Mouse (Mus musculus): ENCODE measurements at regions not wholly inside any gene's neighbourhood (a gene's known extent, or its start where the extent isn't known, plus 50 kb on each side); places are given as distances from the start of the nearest gene placed in this dataset.

GRCm38 (mm10) chr5:82440126-82440525 is 914.9 kb downstream of the Tecrl start:
- H3K79me2 ChIP-seq (replicated peaks; ENCODE audit: control insufficient read depth, extremely low read depth, insufficient read depth, poor library complexity, severe bottlenecking) = no peaks in the 10 kb centered on the region
- in situ Hi-C loops (cut with MboI; ENCODE audit: low pct_ligation_motif_present, low pct_unique_long_range_greater_than_20kb, low sequenced_read_pairs) (no loop called here), dilution Hi-C loops (cut with MboI; ENCODE audit: extremely low pct_ligation_motif_present, extremely low pct_unique_long_range_greater_than_20kb, low sequenced_read_pairs) (no loop called here)

GRCm38 (mm10) chr5:82420396-82420795 is 934.6 kb downstream of the Tecrl start:
- dilution Hi-C loops (cut with MboI; ENCODE audit: extremely low pct_ligation_motif_present, extremely low pct_unique_long_range_greater_than_20kb, low sequenced_read_pairs) = no loop called here
- no peak overlapping the region for H3K27ac ChIP-seq (ENCODE audit: insufficient read depth, low read depth)

More at GRCm38 (mm10) chr5:82440126-82440525, 914.9 kb downstream of the Tecrl start:
- Histone ChIP-seq H3K9ac (ENCODE audit: insufficient read depth, low read depth) (no peak overlapping the region), H3K4me2 (ENCODE audit: insufficient read depth, low read depth, poor library complexity, severe bottlenecking) (no peak overlapping the region), H3K27ac (ENCODE audit: insufficient read depth, low read depth) (no peak overlapping the region), H3K4me3 (replicated peaks in 1 of 3; ENCODE audit: low read depth in 2 of 3, low read length in 2 of 3, poor library complexity in 1 of 3) (no peak overlapping the region), H3K4me1 (ENCODE audit: control insufficient read depth in 1 of 2, insufficient read depth in 2 of 2) (no peaks in the 10 kb centered on the region), H3K9me3 (replicated peaks; ENCODE audit: low read length) (no peaks in the 10 kb centered on the region), H3K27me3 (replicated peaks) (no peaks in the 10 kb centered on the region), H3K36me3 (replicated peaks in 1 of 2; ENCODE audit: control insufficient read depth in 1 of 2, insufficient read depth in 1 of 2, low read length in 1 of 2) (no peaks in the 10 kb centered on the region)
- TF ChIP-seq BHLHE40 (IDR thresholded peaks at IDR 0.05; ENCODE audit: low read depth, low read length) = no peak
- no peak for TF ChIP-seq GABPA (IDR thresholded peaks at IDR 0.05; ENCODE audit: insufficient replicate concordance, low read depth, low read length)
- no peak for TF ChIP-seq KAT2A (IDR thresholded peaks at IDR 0.05; ENCODE audit: insufficient replicate concordance, low read length)
- no peak for DNase-seq (ENCODE audit: extremely low read depth)

GRCm38 (mm10) chr5:82396632-82397234 is 958.3 kb downstream of the Tecrl start:
- no peaks in the 10 kb centered on the region for H3K27me3 ChIP-seq (replicated peaks)
- H3K27ac ChIP-seq (ENCODE audit: insufficient read depth, low read depth) = no peak overlapping the region
- H3K9ac ChIP-seq (ENCODE audit: insufficient read depth, low read depth) = no peak overlapping the region
- no peak for TF ChIP-seq POLR2AphosphoS2 (IDR thresholded peaks at IDR 0.05; ENCODE audit: low read depth, low read length)
- TF ChIP-seq SMC3 (IDR thresholded peaks at IDR 0.05; ENCODE audit: low read depth, low read length) = no peak
- no peak for TF ChIP-seq IRF4 (IDR thresholded peaks at IDR 0.05; ENCODE audit: low read depth, low read length)
- no peak for TF ChIP-seq JUN (IDR thresholded peaks at IDR 0.05; ENCODE audit: insufficient read depth, low read depth, low read length)
- no peak for TF ChIP-seq CTCF (conservative IDR thresholded peaks at IDR 0.05 in 1 of 2, IDR thresholded peaks at IDR 0.05 in 1 of 2; ENCODE audit: low read depth in 2 of 2, low read length in 2 of 2)
- no peak for TF ChIP-seq ZNF384 (IDR thresholded peaks at IDR 0.05; ENCODE audit: low read depth, low read length)
- TF ChIP-seq PAX5 (IDR thresholded peaks at IDR 0.05; ENCODE audit: low read length) = no peak
- no peak for TF ChIP-seq KAT2A (IDR thresholded peaks at IDR 0.05; ENCODE audit: insufficient replicate concordance, low read length)
- TF ChIP-seq TCF12 (IDR thresholded peaks at IDR 0.05; ENCODE audit: low read depth, low read length) = no peak
- TF ChIP-seq USF2 (conservative IDR thresholded peaks at IDR 0.05; ENCODE audit: low read depth, low read length) = no peak
- no peak for TF ChIP-seq MAX (IDR thresholded peaks at IDR 0.05; ENCODE audit: low read length)
- no peak for TF ChIP-seq ZC3H11A (IDR thresholded peaks at IDR 0.05; ENCODE audit: low read depth, low read length)
- no peak for TF ChIP-seq MAZ (IDR thresholded peaks at IDR 0.05; ENCODE audit: low read depth, low read length)
- TF ChIP-seq RAD21 (IDR thresholded peaks at IDR 0.05; ENCODE audit: low read depth, low read length) = no peak
- no peak for TF ChIP-seq ZKSCAN1 (IDR thresholded peaks at IDR 0.05; ENCODE audit: borderline replicate concordance, low read depth, low read length)
- TF ChIP-seq ELF1 (IDR thresholded peaks at IDR 0.05; ENCODE audit: low read depth, low read length) = no peak
- no peak for TF ChIP-seq SIN3A (IDR thresholded peaks at IDR 0.05; ENCODE audit: low read length)
- TF ChIP-seq HCFC1 (IDR thresholded peaks at IDR 0.05; ENCODE audit: low read depth, low read length) = no peak
- TF ChIP-seq POLR2A (IDR thresholded peaks at IDR 0.05; ENCODE audit: low read depth, low read length) = no peak
- no peak for TF ChIP-seq NRF1 (IDR thresholded peaks at IDR 0.05; ENCODE audit: low read depth, low read length)
- H3K36me3 ChIP-seq (replicated peaks in 1 of 2; ENCODE audit: control insufficient read depth in 1 of 2, insufficient read depth in 1 of 2, low read length in 1 of 2) = no peaks in the 10 kb centered on the region
- no peak overlapping the region for H3K4me3 ChIP-seq (replicated peaks in 1 of 3; ENCODE audit: low read depth in 2 of 3, low read length in 2 of 3, poor library complexity in 1 of 3)
- no peak overlapping the region for H3K4me2 ChIP-seq (ENCODE audit: insufficient read depth, low read depth, poor library complexity, severe bottlenecking)
- no peaks in the 10 kb centered on the region for H3K4me1 ChIP-seq (ENCODE audit: control insufficient read depth in 1 of 2, insufficient read depth in 2 of 2)
- dilution Hi-C loops (cut with MboI; ENCODE audit: extremely low pct_ligation_motif_present, extremely low pct_unique_long_range_greater_than_20kb, low sequenced_read_pairs) (no loop called here), in situ Hi-C loops (cut with MboI; ENCODE audit: low pct_ligation_motif_present, low pct_unique_long_range_greater_than_20kb, low sequenced_read_pairs) (no loop called here)
- no peak for DNase-seq (ENCODE audit: extremely low read depth)
- no peaks in the 10 kb centered on the region for H3K79me2 ChIP-seq (replicated peaks; ENCODE audit: control insufficient read depth, extremely low read depth, insufficient read depth, poor library complexity, severe bottlenecking)
- no peaks in the 10 kb centered on the region for H3K9me3 ChIP-seq (replicated peaks; ENCODE audit: low read length)

More at GRCm38 (mm10) chr5:82420396-82420795, 934.6 kb downstream of the Tecrl start:
- Histone ChIP-seq H3K9ac (ENCODE audit: insufficient read depth, low read depth) (no peak overlapping the region), H3K79me2 (replicated peaks; ENCODE audit: control insufficient read depth, extremely low read depth, insufficient read depth, poor library complexity, severe bottlenecking) (no peaks in the 10 kb centered on the region), H3K4me3 (replicated peaks in 1 of 3; ENCODE audit: low read depth in 2 of 3, low read length in 2 of 3, poor library complexity in 1 of 3) (no peak overlapping the region), H3K9me3 (replicated peaks; ENCODE audit: low read length) (no peaks in the 10 kb centered on the region), H3K4me2 (ENCODE audit: insufficient read depth, low read depth, poor library complexity, severe bottlenecking) (no peak overlapping the region), H3K36me3 (replicated peaks in 1 of 2; ENCODE audit: control insufficient read depth in 1 of 2, insufficient read depth in 1 of 2, low read length in 1 of 2) (no peaks in the 10 kb centered on the region), H3K4me1 (ENCODE audit: control insufficient read depth in 1 of 2, insufficient read depth in 2 of 2) (0 out of 4 replicates have a peak, but pooled peaks cover 0 to 8% of the 10 kb centered on the region in 2 experiments), H3K27me3 (replicated peaks) (no peaks in the 10 kb centered on the region)
- DNase-seq (ENCODE audit: extremely low read depth) = no peak
- TF ChIP-seq MAX (IDR thresholded peaks at IDR 0.05; ENCODE audit: low read length) (no peak), MAZ (IDR thresholded peaks at IDR 0.05; ENCODE audit: low read depth, low read length) (no peak), POLR2A (IDR thresholded peaks at IDR 0.05; ENCODE audit: low read depth, low read length) (no peak), E2F4 (IDR thresholded peaks at IDR 0.05; ENCODE audit: insufficient replicate concordance, low read depth, low read length) (no peak)
- in situ Hi-C loops (cut with MboI; ENCODE audit: low pct_ligation_motif_present, low pct_unique_long_range_greater_than_20kb, low sequenced_read_pairs) = no loop called here
